Mouse (Mus musculus) kidney, postnatal 14 days (tissue): ENCODE results near the gene Mllt3.

Experiments used
- DNase-seq: peaks from one replicate; pipeline ENCODE4 v3.0.0; 2022; ENCODE audit warnings: mixed read lengths

Mllt3 gene

DNA sequence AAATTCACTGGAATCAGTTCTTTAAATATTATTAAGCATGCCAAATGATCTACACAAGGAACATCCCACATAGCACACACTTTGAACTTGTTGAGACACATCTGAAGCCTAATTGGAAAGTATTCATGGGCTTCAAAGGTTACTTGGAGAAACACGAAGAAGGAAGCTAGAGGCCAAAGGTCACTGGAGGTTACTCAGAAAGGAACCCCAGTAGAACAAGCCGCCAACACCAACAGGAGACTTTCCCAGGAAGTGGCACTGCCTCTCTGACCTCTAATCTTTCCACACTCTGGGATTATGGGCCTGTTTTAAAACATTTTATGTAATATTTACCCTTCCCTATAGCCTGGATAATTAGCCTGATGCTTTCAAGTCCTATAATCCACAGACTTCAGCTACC lies 162.6 kb downstream of the Mllt3 start:
- peak; percentile 27 for DNase-seq

DNA sequence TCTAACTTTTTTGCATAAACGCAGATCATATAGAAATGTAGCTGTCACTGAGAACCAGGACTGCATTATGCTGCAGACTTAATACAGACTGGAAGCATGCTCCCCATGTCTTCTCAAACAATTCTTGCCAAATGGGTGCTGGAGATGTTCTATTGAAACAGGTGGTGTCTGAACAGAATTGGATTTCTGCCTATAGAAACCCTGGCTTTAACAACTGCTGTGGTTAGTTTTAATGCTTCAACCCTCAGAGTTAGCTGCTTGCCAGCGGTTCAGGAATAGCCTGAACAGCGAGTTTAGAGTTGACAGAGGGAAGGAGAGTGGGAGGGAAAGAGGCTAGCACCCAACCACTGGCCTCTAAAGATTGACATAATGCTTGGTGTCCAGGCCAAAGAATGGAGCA lies 166.6 kb downstream of the Mllt3 start:
- no peak for DNase-seq

DNA sequence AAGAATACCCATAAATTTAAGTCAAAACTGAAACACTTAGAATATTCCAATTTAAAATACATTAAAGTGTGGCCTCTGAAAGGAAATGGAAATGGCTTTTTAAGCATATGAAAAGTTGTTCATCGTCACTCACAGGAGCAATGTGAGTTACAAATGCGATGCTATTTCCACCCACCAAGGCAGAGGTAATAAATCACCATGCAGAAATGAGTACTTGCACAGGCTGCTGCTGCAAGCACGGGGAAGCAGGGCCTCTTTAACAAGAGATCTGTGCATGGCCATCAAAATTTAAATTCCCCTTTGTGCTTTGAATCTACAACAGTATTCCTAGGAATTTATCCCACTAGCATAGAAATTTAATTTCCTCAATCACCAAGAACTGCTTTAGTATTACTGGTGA lies 167.3 kb downstream of the Mllt3 start:
- no peak for DNase-seq

DNA sequence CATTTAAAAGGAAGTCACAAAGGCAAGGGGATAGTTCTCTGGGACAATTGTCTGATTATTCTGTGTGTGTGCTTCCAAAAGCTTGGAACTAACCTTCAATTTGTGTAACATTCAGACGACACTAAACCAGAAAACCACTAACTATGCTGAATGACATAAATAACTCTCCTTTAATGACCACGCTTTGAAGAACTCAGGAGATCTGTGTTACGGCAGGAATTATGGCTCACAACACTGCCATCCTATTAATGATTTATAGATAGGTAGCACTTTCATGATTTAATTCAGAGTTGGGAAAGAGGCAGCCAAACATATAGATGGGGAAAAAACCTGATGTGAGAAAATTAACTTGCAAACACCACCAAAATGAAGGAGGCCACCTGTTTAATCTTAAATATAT lies 168.1 kb downstream of the Mllt3 start:
- no peak for DNase-seq

DNA sequence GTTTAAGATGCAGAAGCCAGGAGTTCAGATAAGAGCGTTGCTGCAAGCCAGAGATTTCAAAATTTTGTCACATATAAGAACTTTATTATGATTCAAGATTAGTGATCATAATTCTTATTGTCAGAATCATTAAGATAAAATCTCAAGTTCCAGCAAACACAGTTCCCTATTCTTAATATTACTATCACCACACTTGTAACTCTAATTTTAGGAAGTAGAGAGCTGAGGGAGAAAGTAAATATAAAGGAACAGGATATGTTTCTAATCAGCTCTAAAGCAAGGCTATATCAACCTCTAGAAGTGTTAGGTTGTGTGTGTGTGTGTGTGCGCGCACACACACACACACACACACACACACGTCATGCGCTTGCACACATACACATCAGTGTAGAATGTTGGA lies 170.0 kb downstream of the Mllt3 start:
- no peak for DNase-seq

- no peak for DNase-seq
Measured at GRCm38 (mm10) chr4:87860723-87861122, 172.4 kb downstream of the Mllt3 start.

- DNase-seq, result no peak
Measured at GRCm38 (mm10) chr4:87859148-87859547, 174.0 kb downstream of the Mllt3 start.

GRCm38 (mm10) chr4:87857982-87858381 lies 175.2 kb downstream of the Mllt3 start:
- DNase-seq, result no peak

DNA sequence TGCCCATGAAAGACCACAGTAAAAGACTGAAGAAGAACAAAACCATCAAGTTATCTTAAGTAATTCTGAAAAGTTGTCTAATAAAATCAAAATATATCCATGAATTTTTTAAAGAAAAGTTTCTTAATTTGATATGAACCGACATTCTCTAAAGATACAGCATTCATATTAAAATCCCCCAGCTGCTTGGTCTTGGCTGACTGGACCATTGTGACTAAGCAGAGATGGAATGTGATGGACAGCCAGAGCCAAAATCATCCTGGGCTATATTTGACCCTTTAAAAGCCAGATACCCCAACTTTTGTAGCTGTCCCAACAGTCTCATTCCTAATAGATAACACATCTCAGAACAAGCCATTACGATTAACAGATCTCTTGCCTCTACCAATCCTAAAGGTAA lies 180.7 kb downstream of the Mllt3 start:
- DNase-seq, result no peak

DNA sequence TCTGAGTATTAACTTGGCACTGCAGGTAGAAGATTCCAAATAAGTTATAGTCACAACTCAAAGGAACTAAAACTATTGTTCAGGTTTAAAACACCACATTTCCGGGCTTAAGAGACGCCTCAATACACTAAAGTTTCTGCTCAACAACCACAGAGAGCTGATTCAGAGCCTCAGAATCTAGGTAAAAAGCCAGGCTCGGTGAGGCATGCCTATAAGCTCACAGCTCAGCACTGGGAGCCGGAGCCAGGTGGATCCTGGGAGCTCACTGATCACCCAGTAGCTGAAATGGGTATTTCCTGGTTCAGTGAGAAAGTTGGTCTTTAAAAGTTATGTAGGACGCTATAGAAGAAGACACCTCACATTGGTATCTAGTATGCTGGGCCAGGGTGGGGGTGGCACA lies 183.1 kb downstream of the Mllt3 start:
- no peak for DNase-seq

GRCm38 (mm10) chr4:87844668-87845210 lies 188.4 kb downstream of the Mllt3 start:
- DNase-seq, result no peak

GRCm38 (mm10) chr4:87840210-87840910 lies 192.8 kb downstream of the Mllt3 start:
- no peak for DNase-seq

DNA sequence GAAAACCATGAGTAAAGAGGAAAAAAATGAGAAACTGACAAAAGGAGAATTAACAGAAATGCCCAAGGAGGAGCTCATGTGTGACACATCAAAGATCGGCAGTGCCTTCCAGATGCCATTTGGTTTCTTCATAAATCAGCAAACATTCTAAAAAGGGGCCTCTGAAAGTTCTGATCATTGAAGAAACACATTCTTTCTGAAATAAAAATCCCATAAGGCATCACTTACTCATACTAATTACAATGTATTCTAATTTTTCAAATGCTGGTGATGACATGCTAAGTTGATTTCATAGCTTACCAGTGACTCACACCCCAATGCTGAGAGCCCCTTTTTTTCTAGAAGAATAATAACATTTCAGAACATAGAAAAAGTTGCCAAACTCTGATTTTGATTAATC lies 194.4 kb downstream of the Mllt3 start:
- DNase-seq, result no peak

DNA sequence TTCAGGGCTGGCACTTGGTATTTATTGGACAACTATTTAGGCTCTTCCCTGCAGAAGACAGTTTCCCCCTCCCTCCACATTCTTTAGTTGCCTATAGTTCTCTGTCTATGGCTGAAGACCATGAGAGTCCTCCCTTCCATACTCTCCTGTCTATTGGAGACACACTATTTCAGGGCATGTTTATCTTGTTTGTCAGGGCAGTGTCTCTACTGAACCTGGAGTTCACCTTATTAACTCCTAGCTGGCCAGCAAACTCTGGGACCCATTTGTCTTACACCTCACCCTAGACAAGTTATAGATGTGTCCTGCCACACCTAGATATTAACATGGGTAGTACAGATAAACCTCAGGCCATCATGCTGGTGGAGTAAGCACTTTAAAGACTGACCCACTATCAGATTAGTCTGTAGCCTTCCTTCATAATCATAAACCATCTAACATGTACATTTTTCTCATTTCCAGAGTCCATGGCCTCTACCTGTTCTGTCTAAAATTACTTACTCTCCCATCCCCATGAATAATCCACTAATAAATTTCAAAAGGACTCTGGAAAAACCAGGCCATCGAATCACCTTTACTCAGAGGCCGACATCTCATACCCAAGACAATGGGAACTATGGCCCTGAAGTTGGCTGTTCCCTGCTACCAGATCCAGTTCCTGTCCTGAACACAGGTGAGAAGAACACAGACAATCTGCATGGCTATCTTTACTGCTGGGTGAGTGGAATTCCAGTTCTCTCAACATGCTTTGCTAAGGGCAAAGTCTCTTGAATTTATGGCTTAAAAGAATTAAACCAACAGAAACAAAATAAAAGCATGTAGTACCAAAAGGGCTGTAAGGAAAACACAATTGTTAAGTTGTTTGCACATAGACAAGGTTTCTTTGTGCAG lies 195.4 kb downstream of the Mllt3 start:
- no peak for DNase-seq

GRCm38 (mm10) chr4:87836257-87836656 lies 196.9 kb downstream of the Mllt3 start:
- DNase-seq, result no peak

- DNase-seq, result no peak
Measured at GRCm38 (mm10) chr4:87835191-87835590, 198.0 kb downstream of the Mllt3 start.

GRCm38 (mm10) chr4:87834310-87834709 lies 198.9 kb downstream of the Mllt3 start:
- no peak for DNase-seq

DNA sequence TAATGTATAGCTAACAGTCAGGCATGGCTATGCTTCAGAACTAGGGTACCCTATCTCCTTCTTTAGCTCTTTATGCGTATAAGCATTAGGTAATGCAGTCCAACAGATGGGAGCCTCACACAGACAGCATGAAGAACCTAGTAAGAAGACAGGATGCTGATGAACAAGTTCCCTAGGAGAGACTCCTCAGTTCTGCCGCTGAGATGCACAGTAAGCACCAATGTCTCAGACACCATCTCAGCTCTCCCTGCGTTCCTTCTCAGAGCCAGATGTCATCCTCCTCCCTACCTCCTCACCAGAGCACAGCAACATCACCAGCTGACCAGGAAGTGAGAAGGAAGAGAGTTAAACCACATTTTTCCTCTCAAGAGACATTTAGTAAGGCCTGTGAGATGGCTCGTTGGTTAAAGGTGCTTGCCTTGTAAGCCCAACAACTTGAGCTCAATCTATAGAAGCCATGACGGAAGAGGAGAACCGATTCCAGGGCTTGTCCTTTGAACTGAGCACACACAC lies 202.3 kb downstream of the Mllt3 start:
- no peak for DNase-seq

DNA sequence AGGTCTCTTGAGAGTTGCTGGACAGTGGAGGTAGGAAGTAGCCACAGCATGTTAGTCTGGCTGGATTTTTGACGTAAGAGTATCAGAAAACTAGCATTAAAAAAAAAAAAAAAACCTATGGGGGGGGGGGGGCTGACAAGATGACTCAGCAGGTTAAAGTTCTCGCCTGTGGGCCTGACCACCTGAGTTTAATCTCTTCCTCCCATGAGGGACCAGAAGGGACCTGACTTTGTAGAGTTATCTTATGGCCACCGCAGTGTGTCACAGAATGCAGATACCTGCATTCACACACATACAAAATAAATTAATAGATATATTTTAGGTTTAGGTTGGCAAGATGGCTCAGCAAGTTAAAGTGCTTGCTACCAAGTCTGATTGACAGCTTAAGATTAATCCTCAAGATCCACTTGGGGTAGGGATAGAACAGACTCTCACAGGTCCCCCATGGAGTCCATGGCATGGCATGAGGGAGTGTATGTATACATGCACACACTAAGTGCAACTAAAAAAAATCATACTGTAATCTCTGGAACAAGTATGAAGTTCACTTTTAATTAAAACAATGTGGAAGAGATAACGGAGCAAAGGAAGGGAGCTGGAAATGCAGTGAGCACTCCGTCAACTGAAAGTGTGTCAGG lies 203.6 kb downstream of the Mllt3 start:
- no peak for DNase-seq

- no peak for DNase-seq
Measured at GRCm38 (mm10) chr4:87826336-87826735, 206.8 kb downstream of the Mllt3 start.

GRCm38 (mm10) chr4:87823623-87824022 lies 209.5 kb downstream of the Mllt3 start:
- DNase-seq, result no peak

GRCm38 (mm10) chr4:87823191-87823590 lies 210.0 kb downstream of the Mllt3 start:
- DNase-seq, result no peak

DNA sequence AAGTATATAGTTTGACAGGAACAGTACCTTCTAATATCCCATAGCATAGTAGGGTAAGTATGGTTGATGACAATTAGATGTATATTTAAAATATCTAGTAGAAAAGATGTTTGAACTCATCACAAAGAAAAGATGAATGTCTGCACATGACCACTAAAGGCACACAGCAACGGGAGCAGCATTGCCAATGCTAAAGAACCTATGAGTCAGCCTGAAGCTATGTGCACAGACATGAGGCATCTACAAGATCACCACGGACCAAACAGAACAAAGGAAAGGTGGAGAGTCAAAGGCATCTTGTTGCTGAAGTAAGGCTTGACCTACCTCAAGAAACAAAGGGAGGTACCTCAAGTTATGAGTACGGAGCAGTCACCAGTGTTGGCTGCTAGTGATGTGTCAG lies 212.3 kb downstream of the Mllt3 start:
- no peak for DNase-seq
